Mouse (Mus musculus) erythroblast, embryonic 14.5 days (primary cell): ENCODE data around the gene Scn1b. TPM values are rescaled to one million over a fixed set of nuclear protein-coding genes. Genes with fewer than 3 reads are reported as not detected.

Experiments used
- H3K27me3 ChIP-seq: 2 replicates; pipeline ENCODE4 v1.6.1; 2012; ENCODE audit warnings: inconsistent platforms; ENCODE audit not compliant: control insufficient read depth
- H3K36me3 ChIP-seq: 2 replicates; pipeline ENCODE4 v1.6.1; 2012; ENCODE audit warnings: mild to moderate bottlenecking, inconsistent platforms; ENCODE audit not compliant: control insufficient read depth
- H3K4me1 ChIP-seq: 2 replicates; pipeline ENCODE4 v1.6.1; 2012; ENCODE audit warnings: inconsistent platforms; ENCODE audit not compliant: control insufficient read depth
- H3K4me3 ChIP-seq: replicated peaks from 2 replicates; pipeline ENCODE3; 2012; ENCODE audit warnings: moderate library complexity, mild to moderate bottlenecking, inconsistent platforms
- H3K9me3 ChIP-seq: 2 replicates; pipeline ENCODE4 v1.6.1; 2012; ENCODE audit warnings: low read length, inconsistent platforms, mixed read lengths; ENCODE audit not compliant: control insufficient read depth
- GATA1 ChIP-seq: IDR thresholded peaks from 2 replicates; pipeline ENCODE4 v1.6.1; 2012; ENCODE audit warnings: low read length, inconsistent platforms, mixed read lengths
- TAL1 ChIP-seq: IDR thresholded peaks from 3 replicates; pipeline ENCODE4 v1.6.1; 2012; ENCODE audit warnings: low read length, inconsistent platforms, mixed read lengths
- polyA plus RNA-seq: library from polyadenylated mRNA; stranded (reverse); fragments of >175 nt; gene quantifications from 2 replicates; pipeline ENCODE4 v1.2.3, GENCODE M21; 2012

Gene Scn1b
- polyA plus RNA-seq, 1 experiment: 0.07 TPM

GRCm38 (mm10) chr7:31086175-31086755, 40.5 kb downstream of the Scn1b start:
- Histone ChIP-seq H3K4me3 (no peak overlapping the region), H3K4me1 (no peaks in the 10 kb centered on the region), H3K36me3 (no peaks in the 10 kb centered on the region), H3K27me3 (no peaks in the 10 kb centered on the region), H3K9me3 (no peaks in the 10 kb centered on the region)
- TF ChIP-seq TAL1 (no peak), GATA1 (no peak)

- Histone ChIP-seq H3K9me3 (no peaks in the 10 kb centered on the region), H3K4me3 (no peak overlapping the region), H3K36me3 (no peaks in the 10 kb centered on the region), H3K4me1 (no peaks in the 10 kb centered on the region), H3K27me3 (no peaks in the 10 kb centered on the region)
- TF ChIP-seq TAL1 (no peak), GATA1 (no peak)
Measured at GRCm38 (mm10) chr7:31085171-31085570, 41.6 kb downstream of the Scn1b start.

- H3K4me3 ChIP-seq: no peak overlapping the region
- H3K9me3 ChIP-seq: no peaks in the 10 kb centered on the region
- no peaks in the 10 kb centered on the region for H3K36me3 ChIP-seq
- no peak for TF ChIP-seq GATA1
- TF ChIP-seq TAL1: no peak
- no peaks in the 10 kb centered on the region for H3K27me3 ChIP-seq
- no peaks in the 10 kb centered on the region for H3K4me1 ChIP-seq
Measured at GRCm38 (mm10) chr7:31084140-31084539, 42.7 kb downstream of the Scn1b start.

- H3K36me3 ChIP-seq: no peaks in the 10 kb centered on the region
- no peak for TF ChIP-seq GATA1
- TF ChIP-seq TAL1: no peak
- H3K4me1 ChIP-seq: no peaks in the 10 kb centered on the region
- H3K27me3 ChIP-seq: no peaks in the 10 kb centered on the region
- no peak overlapping the region for H3K4me3 ChIP-seq
- no peaks in the 10 kb centered on the region for H3K9me3 ChIP-seq
Measured at GRCm38 (mm10) chr7:31082831-31083588, 43.8 kb downstream of the Scn1b start.

GRCm38 (mm10) chr7:31082106-31082505, 44.7 kb downstream of the Scn1b start:
- no peaks in the 10 kb centered on the region for H3K27me3 ChIP-seq
- H3K4me1 ChIP-seq: no peaks in the 10 kb centered on the region
- TF ChIP-seq GATA1: no peak
- no peak for TF ChIP-seq TAL1
- no peaks in the 10 kb centered on the region for H3K9me3 ChIP-seq
- H3K4me3 ChIP-seq: no peak overlapping the region
- no peaks in the 10 kb centered on the region for H3K36me3 ChIP-seq

GRCm38 (mm10) chr7:31081106-31081505, 45.7 kb downstream of the Scn1b start:
- no peak overlapping the region for H3K4me3 ChIP-seq
- no peaks in the 10 kb centered on the region for H3K27me3 ChIP-seq
- H3K4me1 ChIP-seq: no peaks in the 10 kb centered on the region
- H3K9me3 ChIP-seq: no peaks in the 10 kb centered on the region
- H3K36me3 ChIP-seq: no peaks in the 10 kb centered on the region
- TF ChIP-seq GATA1 (no peak), TAL1 (no peak)

GRCm38 (mm10) chr7:31080611-31081010, 46.2 kb downstream of the Scn1b start:
- Histone ChIP-seq H3K36me3 (no peaks in the 10 kb centered on the region), H3K9me3 (no peaks in the 10 kb centered on the region), H3K27me3 (no peaks in the 10 kb centered on the region), H3K4me1 (no peaks in the 10 kb centered on the region), H3K4me3 (no peak overlapping the region)
- TF ChIP-seq GATA1 (no peak), TAL1 (no peak)

GRCm38 (mm10) chr7:31079670-31080069, 47.1 kb downstream of the Scn1b start:
- no peak for TF ChIP-seq TAL1
- no peak for TF ChIP-seq GATA1
- H3K36me3 ChIP-seq: no peaks in the 10 kb centered on the region

GRCm38 (mm10) chr7:31077885-31078445, 48.8 kb downstream of the Scn1b start:
- Histone ChIP-seq H3K4me1 (no peaks in the 10 kb centered on the region), H3K4me3 (no peak overlapping the region), H3K9me3 (no peaks in the 10 kb centered on the region), H3K36me3 (no peaks in the 10 kb centered on the region), H3K27me3 (no peaks in the 10 kb centered on the region)
- no peak for TF ChIP-seq GATA1
- TF ChIP-seq TAL1: no peak

More at GRCm38 (mm10) chr7:31079670-31080069, 47.1 kb downstream of the Scn1b start:
- H3K4me3 ChIP-seq: no peak overlapping the region
- H3K4me1 ChIP-seq: no peaks in the 10 kb centered on the region
- no peaks in the 10 kb centered on the region for H3K27me3 ChIP-seq
- no peaks in the 10 kb centered on the region for H3K9me3 ChIP-seq
